Mouse (Mus musculus) liver (tissue): ENCODE data around the gene Hck.

ENCODE experiments used
- DNase-seq: peaks from one replicate; pipeline ENCODE4 v3.0.0-alpha.2; 2020; ENCODE audit warnings: mixed read lengths

Hck gene

DNA sequence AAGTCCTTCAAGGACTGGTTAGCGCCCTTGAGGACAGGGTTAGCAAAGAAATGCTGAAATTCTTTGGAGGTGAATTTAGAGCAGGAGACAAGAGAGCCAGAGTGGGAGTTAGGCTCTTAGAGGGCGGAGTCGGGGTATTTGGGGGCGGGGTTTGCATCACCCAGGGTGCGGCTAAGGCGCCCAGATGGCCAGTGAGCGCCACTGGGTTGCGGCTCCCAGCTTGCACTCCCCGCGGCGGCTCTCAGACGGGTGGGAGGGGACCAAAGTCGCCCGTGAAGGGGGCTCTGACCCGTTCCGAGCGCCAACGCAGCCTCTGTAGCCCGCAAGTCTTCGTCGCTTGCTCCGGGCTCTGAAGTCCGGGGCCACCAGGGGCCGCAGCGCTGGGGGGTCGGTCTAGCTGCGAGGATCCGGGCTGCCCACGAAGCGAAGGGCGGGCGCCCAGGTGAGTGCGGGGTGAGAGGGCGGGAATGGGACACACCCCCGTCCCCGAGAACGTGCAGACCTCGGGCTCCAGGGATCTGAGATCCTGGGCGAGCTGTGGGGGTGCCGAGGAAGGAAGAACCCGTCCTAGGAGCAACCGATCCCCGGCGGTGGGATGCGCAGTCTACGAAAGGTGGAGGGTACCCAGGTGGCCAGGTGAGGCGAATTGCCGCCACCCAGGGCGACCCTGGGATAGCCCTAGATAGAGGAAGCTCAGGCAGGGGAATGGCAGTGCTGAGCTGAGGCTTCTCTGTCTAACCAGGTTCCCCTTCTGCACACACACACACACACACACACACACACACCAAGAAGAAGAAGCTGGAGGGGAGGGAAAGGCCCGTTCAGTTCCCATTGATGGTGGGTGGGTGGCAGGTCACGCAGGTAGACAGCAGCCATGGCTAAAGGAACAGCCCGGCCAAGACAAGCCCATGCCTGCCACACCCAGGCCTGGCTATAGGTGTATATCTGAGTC is at the start of gene Hck:
TSS of gene Hck (plus strand) at position 156 of the 952 bp plus-strand sequence.
- peak; percentile 62 for DNase-seq

- no peak for DNase-seq
Observed at GRCm38 (mm10) chr2:153060216-153060615, 48.1 kb upstream of the Hck start.

- DNase-seq, result no peak
Observed at GRCm38 (mm10) chr2:153063394-153063793, 44.9 kb upstream of the Hck start.

- DNase-seq, result no peak
Observed at GRCm38 (mm10) chr2:153064190-153064970, 43.9 kb upstream of the Hck start.

DNA sequence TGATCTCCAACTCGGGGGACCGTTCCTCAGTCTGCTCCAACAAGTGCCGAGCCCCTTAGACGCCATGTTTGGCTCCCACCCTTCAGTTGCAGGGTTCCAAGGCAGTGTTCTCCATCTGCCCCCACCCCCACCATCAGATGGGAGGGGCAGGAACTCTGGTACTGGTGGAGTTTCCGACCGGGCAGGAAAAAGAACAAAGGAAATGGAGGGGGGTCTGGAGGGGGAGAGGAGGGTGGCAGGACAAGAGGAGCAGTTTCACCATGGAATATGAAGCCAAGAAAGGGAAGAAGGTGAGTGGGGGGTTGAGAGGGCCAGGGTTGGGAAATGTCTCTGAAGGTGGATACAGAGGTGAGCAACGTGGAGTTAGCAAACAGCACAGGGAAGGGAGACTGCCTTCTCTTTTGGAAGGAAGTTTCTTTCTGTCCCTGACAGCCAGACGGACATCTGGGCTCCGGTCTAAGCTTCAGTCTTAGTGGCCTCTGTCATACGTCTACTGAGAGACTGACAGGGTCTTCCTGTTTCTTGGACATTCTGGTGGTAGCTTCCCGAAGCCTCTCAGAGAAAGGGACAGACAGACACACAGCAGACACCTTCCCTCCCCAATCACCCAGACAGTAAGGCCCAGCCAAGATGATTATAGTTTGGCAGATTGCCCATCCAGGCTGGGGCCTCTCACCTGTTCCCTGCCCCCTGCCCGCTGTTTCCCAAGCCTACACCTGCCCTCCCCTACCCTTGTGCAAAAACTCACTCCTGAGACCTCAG is 42.3 kb upstream of the Hck start, which contains the start of gene Ccm2l:
TSS of gene Ccm2l (plus strand) at position 209 of the 762 bp plus-strand sequence.
- DNase-seq, result peak; percentile 15

DNA sequence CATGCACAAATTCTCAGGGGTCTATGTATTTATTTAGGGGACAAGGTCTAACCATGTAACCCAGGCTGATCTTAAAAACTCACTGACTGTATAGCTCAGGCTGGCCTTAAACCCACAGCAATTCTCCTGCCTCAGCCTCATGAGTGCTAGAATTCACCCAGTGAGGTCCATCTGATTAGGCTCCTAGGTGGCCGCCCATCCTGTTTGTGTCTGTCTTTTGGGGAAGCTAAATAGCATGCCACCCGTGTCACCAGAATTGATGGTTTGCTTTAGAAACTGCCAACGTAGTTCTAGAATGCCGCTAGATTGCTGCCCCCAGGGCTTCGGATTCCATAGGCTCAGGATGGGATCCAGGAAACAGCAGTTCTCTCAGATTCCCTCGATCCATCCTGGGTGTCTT is 41.3 kb upstream of the Hck start:
- DNase-seq, result no peak

DNA sequence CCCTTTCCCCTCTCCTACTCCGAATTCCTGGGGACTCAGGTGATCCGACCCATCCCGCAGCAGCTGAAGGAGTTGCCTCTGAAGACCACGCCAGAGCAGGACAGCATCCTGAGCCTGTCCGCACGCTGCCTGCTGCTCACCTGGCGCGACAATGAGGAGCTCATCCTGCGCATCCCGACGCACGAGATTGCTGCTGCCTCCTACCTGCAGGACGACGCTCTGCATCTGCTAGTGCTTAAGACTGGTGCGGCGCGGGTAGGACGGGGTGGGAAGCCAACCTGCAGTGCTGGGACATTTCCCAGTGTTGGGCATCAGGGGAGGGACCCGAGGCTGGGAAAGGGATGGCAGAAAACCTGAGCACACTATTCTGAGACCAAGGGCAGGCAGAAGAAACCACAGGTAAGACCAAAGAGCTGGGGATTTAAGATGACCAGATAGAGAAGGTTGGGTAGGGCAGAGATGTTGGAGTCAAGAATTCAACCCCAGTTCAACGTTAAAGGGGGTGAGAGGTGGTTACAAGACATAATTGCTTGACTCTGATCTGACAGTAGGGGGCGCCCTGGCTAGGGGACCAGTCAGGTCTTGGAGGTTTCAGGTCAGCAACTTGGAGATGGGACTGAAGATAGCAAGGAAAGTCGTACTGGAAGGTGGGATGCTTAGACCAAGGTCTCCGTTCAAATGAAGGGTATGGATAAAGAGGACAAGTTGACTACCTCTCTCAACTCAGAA is 37.3 kb upstream of the Hck start:
- DNase-seq, result peak; percentile 37

DNA sequence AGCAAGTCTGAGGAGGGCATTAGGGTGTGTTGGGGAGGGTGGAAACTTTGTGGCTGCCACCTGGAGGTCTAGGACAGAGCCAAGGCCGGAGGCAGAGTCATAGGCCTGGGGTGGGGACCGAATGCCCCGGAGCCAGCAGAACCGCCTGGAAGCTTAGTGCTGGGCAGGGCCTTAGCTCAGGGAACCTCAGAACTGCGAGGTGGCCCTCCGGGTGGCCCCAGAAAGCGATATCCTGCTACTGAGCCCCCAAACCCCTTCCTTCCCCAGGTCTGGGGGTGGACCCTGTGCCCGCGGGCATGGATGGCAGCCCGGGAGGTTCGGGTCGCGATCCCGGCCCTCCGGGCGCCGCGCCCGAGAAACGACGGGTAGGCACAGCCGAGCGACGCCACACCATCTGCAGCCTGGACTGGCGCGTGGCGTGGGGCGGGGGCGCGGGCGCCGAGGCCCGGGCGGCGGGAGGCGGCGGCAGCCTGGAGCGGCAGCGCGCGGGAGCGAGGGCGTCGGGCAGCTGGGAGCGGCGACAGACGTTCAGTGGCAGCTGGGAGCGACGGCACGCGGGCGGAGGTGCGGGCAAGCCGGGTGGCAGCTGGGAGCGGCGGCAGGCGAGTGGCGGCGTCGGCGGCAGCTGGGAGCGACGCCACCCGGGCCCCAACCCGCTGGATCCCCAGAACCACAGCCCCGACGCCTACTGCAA is 36.6 kb upstream of the Hck start:
- DNase-seq, result no peak

GRCm38 (mm10) chr2:153074651-153075050 is 33.6 kb upstream of the Hck start:
- DNase-seq, result no peak

GRCm38 (mm10) chr2:153075961-153076360 is 32.3 kb upstream of the Hck start:
- no peak for DNase-seq

GRCm38 (mm10) chr2:153080841-153081523 is 27.3 kb upstream of the Hck start:
- peak; percentile 83 for DNase-seq

DNA sequence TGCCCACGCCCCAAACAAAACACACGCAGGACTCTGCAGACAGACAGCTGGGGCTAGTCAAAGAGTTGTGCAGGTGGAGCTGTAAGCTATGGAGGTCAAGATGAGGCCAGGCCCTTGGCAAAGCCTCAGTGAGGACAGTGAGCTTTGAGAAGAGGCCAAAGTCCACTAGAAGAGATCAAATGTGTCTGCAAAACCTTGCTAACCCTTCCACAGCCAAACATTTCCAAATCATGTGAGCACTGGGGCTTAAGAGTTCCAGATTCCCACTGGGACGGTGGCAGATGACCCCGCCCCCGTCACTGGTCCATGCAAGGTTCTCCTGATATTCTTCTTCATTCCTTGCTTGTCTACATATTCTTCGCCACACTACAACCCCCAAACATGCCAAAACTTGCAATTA is 26.4 kb upstream of the Hck start:
- no peak for DNase-seq

GRCm38 (mm10) chr2:153083275-153083674 is 25.0 kb upstream of the Hck start:
- no peak for DNase-seq

- DNase-seq, result no peak
Observed at GRCm38 (mm10) chr2:153083824-153084223, 24.4 kb upstream of the Hck start.

DNA sequence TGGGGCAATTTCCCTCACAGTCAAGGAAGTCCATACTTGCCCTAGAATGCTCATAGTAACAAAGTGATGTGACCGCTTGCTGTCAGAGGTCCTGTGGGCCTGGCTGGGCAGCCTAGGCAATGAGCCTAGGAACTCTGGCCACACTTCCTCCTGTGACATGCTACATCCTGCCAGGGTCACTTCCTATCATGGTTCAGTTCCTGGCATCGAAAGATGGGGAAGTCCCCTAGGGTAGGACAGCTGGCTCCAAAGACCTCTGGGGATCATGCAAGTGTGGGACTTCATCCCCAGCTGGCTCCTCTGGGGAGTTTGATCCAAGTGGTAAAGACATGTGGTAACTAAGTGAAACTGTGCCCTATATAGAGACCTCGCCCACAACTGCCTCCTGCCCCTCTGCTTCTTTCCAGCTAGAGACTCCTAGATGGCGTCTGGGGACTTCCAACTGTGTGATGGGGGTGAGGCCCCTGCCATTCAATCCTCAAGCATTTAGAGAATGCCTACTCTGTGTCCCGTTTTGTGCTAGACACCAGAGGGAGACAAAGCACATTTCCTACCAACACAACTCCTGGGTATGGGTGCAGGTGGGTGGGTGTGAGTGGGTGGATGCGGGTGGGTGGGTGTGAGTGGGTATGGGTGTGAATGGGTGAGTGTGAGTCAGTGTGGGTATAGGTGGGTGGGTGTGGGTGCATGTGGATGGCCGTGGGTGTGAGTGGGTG is 23.8 kb upstream of the Hck start:
- DNase-seq, result no peak

- DNase-seq, result no peak
Observed at GRCm38 (mm10) chr2:153085556-153085955, 22.7 kb upstream of the Hck start.

DNA sequence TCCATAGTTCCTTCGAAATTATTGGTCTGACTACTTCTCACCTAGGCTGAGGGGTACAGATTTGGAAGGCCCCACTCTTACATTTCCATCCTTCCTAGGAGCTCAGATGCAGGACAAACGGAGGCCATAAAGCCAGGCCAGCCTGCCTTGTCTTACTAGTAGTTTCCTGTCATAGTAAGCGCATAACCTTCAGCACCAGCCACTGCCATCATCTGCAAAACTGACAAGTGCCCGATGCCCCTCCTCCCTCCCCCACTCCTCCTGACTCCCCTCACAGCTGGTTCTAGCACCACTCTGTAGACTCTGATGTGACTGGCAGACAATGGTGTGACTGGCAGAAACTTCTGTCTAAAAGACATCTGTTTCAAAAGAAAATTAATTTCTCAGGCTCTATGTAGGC is 22.1 kb upstream of the Hck start:
- no peak for DNase-seq

- no peak for DNase-seq
Observed at GRCm38 (mm10) chr2:153087091-153087490, 21.2 kb upstream of the Hck start.

DNA sequence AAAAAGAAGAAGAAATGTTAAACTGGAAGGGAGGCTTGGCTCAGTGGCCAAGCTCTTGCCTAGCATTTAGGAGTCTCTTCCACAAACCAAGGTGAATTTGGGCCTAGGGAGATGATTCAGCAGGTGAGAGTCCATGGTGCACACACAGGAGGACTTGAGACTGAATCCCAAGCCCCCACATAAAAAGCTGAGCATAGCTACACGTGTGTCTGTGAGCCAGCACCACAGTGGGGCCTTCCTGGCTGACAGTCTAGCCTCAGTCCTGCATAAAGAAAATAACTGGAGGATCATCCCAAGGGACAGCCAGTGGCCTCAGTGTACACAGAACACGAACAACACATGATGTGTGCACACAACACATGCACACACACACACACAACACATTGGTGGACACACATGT is 19.0 kb upstream of the Hck start:
- DNase-seq, result no peak

- peak; percentile 48 for DNase-seq
Observed at GRCm38 (mm10) chr2:153090551-153091165, 17.6 kb upstream of the Hck start.
